Mouse (Mus musculus) ES-E14 (cell line): ENCODE measurements around the gene Osbpl8.

Experiments
- MAFK ChIP-seq: IDR thresholded peaks from 2 replicates; pipeline ENCODE4 v1.6.1; 2014; ENCODE audit warnings: mild to moderate bottlenecking, low read depth, low read length, inconsistent platforms; ENCODE audit not compliant: insufficient read depth
- ZNF384 ChIP-seq: IDR thresholded peaks from 2 replicates; pipeline ENCODE4 v1.6.1; 2012; ENCODE audit warnings: low read depth, low read length, inconsistent platforms

GRCm38 (mm10) chr10:111137905-111138304 lies 26.6 kb upstream of the Osbpl8 start:
- TF ChIP-seq MAFK (no peak), ZNF384 (no peak)
